Mouse (Mus musculus): ENCODE results near the gene Cacnb2.

Gene Cacnb2

GRCm38 (mm10) chr2:14846727-14847126, 243.8 kb downstream of the Cacnb2 start:
- CTCF ChIA-PET = no interaction called here
- POLR2A ChIA-PET = no interaction called here

GRCm38 (mm10) chr2:14847188-14847587, 244.3 kb downstream of the Cacnb2 start:
- POLR2A ChIA-PET = no interaction called here
- CTCF ChIA-PET = no interaction called here

- POLR2A ChIA-PET = interaction anchor here in 1 of 4 experiments (0.5 kb wide), 1 partner anchor 54 kb away, joined by 3 read pairs; no protein-coding TSS in a partner anchor
- CTCF ChIA-PET = no interaction called here
Measured at GRCm38 (mm10) chr2:14850831-14851230, 247.9 kb downstream of the Cacnb2 start.

GRCm38 (mm10) chr2:14851383-14851782, 248.5 kb downstream of the Cacnb2 start:
- ChIA-PET POLR2A (interaction anchor here in 1 of 4 experiments (0.5 kb wide), 1 partner anchor 53 kb away, joined by 3 read pairs; no protein-coding TSS in a partner anchor), CTCF (no interaction called here)

- POLR2A ChIA-PET = interaction anchor here in 1 of 4 experiments (0.7 kb wide), 1 partner anchor 749 kb away, joined by 3 read pairs; no protein-coding TSS in a partner anchor
- CTCF ChIA-PET = no interaction called here
Measured at GRCm38 (mm10) chr2:14854054-14854453, 251.2 kb downstream of the Cacnb2 start.

- POLR2A ChIA-PET = no interaction called here
- CTCF ChIA-PET = no interaction called here
Measured at GRCm38 (mm10) chr2:14858301-14858700, 255.4 kb downstream of the Cacnb2 start.

- CTCF ChIA-PET = no interaction called here
Measured at GRCm38 (mm10) chr2:14860350-14860749, 257.5 kb downstream of the Cacnb2 start.

GRCm38 (mm10) chr2:14861613-14862012, 258.7 kb downstream of the Cacnb2 start:
- CTCF ChIA-PET = no interaction called here
- POLR2A ChIA-PET = interaction anchor here in 1 of 4 experiments (0.7 kb wide), 1 partner anchor 609 kb away, joined by 3 read pairs; no protein-coding TSS in a partner anchor

More at GRCm38 (mm10) chr2:14860350-14860749, 257.5 kb downstream of the Cacnb2 start:
- POLR2A ChIA-PET = no interaction called here

- ChIA-PET POLR2A (no interaction called here), CTCF (no interaction called here)
Measured at GRCm38 (mm10) chr2:14862981-14863380, 260.1 kb downstream of the Cacnb2 start.

- ChIA-PET POLR2A (no interaction called here), CTCF (no interaction called here)
Measured at GRCm38 (mm10) chr2:14873116-14873515, 270.2 kb downstream of the Cacnb2 start.

GRCm38 (mm10) chr2:14873701-14874181, 270.9 kb downstream of the Cacnb2 start:
- ChIA-PET CTCF (interaction anchor here in 1 of 4 experiments (0.6 kb wide), 1 partner anchor 167 kb away, joined by 3 read pairs; no protein-coding TSS in a partner anchor), POLR2A (no interaction called here)

- POLR2A ChIA-PET = no interaction called here
- CTCF ChIA-PET = no interaction called here
Measured at GRCm38 (mm10) chr2:14874281-14875037, 271.6 kb downstream of the Cacnb2 start.

- POLR2A ChIA-PET = no interaction called here
- CTCF ChIA-PET = no interaction called here
Measured at GRCm38 (mm10) chr2:14875121-14875520, 272.2 kb downstream of the Cacnb2 start.

- CTCF ChIA-PET = no interaction called here
- POLR2A ChIA-PET = no interaction called here
Measured at GRCm38 (mm10) chr2:14875616-14876015, 272.7 kb downstream of the Cacnb2 start.

GRCm38 (mm10) chr2:14878953-14879352, 276.1 kb downstream of the Cacnb2 start:
- ChIA-PET POLR2A (no interaction called here), CTCF (no interaction called here)

GRCm38 (mm10) chr2:14883460-14883859, 280.6 kb downstream of the Cacnb2 start:
- CTCF ChIA-PET = no interaction called here

GRCm38 (mm10) chr2:14888406-14889195, 285.7 kb downstream of the Cacnb2 start:
- ChIA-PET CTCF (interaction anchor here in 1 of 4 experiments (0.6 kb wide), 1 partner anchor 128 kb away, joined by 10 read pairs; no protein-coding TSS in a partner anchor), POLR2A (no interaction called here)

More at GRCm38 (mm10) chr2:14883460-14883859, 280.6 kb downstream of the Cacnb2 start:
- POLR2A ChIA-PET = no interaction called here

GRCm38 (mm10) chr2:14903837-14904236, 300.9 kb downstream of the Cacnb2 start:
- ChIA-PET POLR2A (no interaction called here), CTCF (no interaction called here)

GRCm38 (mm10) chr2:14904865-14905264, 302.0 kb downstream of the Cacnb2 start:
- CTCF ChIA-PET = no interaction called here
- POLR2A ChIA-PET = interaction anchor here in 1 of 4 experiments (0.7 kb wide), 1 partner anchor 54 kb away, joined by 3 read pairs; no protein-coding TSS in a partner anchor

- CTCF ChIA-PET = interaction anchor here in 1 of 4 experiments (0.7 kb wide), 1 partner anchor 120 kb away, joined by 5 read pairs; no protein-coding TSS in a partner anchor
- POLR2A ChIA-PET = no interaction called here
Measured at GRCm38 (mm10) chr2:14907124-14907925, 304.4 kb downstream of the Cacnb2 start.
